Mouse (Mus musculus) heart, embryonic 16.5 days (tissue): Measurements from ENCODE around the gene Coa4. TPM values are rescaled to one million over a fixed set of nuclear protein-coding genes. Genes with fewer than 3 reads are reported as not detected.

Experiments used
- ATAC-seq: fragments of 200-750 bp; cut with Nextera tagmentation; replicated peaks from 2 replicates; pipeline ENCODE4 v1.8.0; 2017; ENCODE audit warnings: moderate number of reproducible peaks; ENCODE audit not compliant: insufficient read depth, low FRiP score; ENCODE audit errors: extremely low read depth
- H3K27ac ChIP-seq: fragments of 300-500 bp; sonication (generic); 2 replicates; pipeline ENCODE4 v1.5.1; 2014; ENCODE audit warnings: mild to moderate bottlenecking, low read length, control low read depth, moderate library complexity
- H3K27me3 ChIP-seq: fragments of 300-500 bp; sonication (generic); 2 replicates; pipeline ENCODE4 v1.6.1; 2014; ENCODE audit warnings: low read length, mixed read lengths; ENCODE audit not compliant: control insufficient read depth, insufficient read depth
- H3K36me3 ChIP-seq: fragments of 300-500 bp; sonication (generic); 2 replicates; pipeline ENCODE4 v1.6.1; 2014; ENCODE audit not compliant: control insufficient read depth, insufficient read depth
- H3K4me1 ChIP-seq: fragments of 300-500 bp; sonication (generic); 2 replicates; pipeline ENCODE4 v1.6.1; 2014; ENCODE audit warnings: low read length, mixed read lengths; ENCODE audit not compliant: control insufficient read depth, insufficient read depth
- H3K4me2 ChIP-seq: fragments of 300-500 bp; sonication (generic); 2 replicates; pipeline ENCODE4 v1.6.1; 2014; ENCODE audit warnings: low read depth, mild to moderate bottlenecking, control low read depth, low read length
- H3K4me3 ChIP-seq: fragments of 300-500 bp; sonication (generic); 2 replicates; pipeline ENCODE4 v1.5.1; 2014; ENCODE audit warnings: mild to moderate bottlenecking, control low read depth, low read length
- H3K9ac ChIP-seq: fragments of 300-500 bp; sonication (generic); 2 replicates; pipeline ENCODE4 v1.6.1; 2014; ENCODE audit warnings: low read length, control low read depth
- H3K9me3 ChIP-seq: fragments of 300-500 bp; sonication (generic); replicated peaks from 2 replicates; pipeline ENCODE4 v1.6.1; 2016; ENCODE audit warnings: low read length; ENCODE audit not compliant: control insufficient read depth
- WGBS: fragments of 180-500 bp; shearing (Covaris S2); extraction: QIAGEN DNeasy Blood & Tissue Kit; methylation state at CpG from one replicate; pipeline ENCODE4 v1.1.7; 2014; 5-methylcytosine and 5-hydroxymethylcytosine counted together
- polyA plus RNA-seq: library from polyadenylated mRNA; unstranded; fragments of >200 nt; fragmentation: Nextera tagmentation; extraction: Ambion mirVana; gene quantifications from 2 replicates; pipeline ENCODE4 v1.2.1, GENCODE M21; 2015

Coa4 gene
- polyA plus RNA-seq, 1 experiment from 2014 or later, result 24.0 TPM

GRCm38 (mm10) chr7:100520663-100521285 is 16.1 kb upstream of the Coa4 start:
- H3K4me1 ChIP-seq, result no peaks in the 10 kb centered on the region
- no peaks in the 10 kb centered on the region for H3K36me3 ChIP-seq
- no peak overlapping the region for H3K9ac ChIP-seq
- no peaks in the 10 kb centered on the region for H3K9me3 ChIP-seq
- H3K27ac ChIP-seq, result no peak overlapping the region
- 18% methylated on average over 10 of the region's 10 CpGs for WGBS
- 0 out of 2 replicates have a peak overlapping the region, but pooled peaks have one; percentile 30 for H3K4me2 ChIP-seq
- H3K4me3 ChIP-seq, result no peak overlapping the region
- ATAC-seq, result no peak; the same call in 1 of the 2 replicates
- no peaks in the 10 kb centered on the region for H3K27me3 ChIP-seq

GRCm38 (mm10) chr7:100522222-100522621 is 14.6 kb upstream of the Coa4 start:
- WGBS, result 65% methylated on average over 3 of the region's 3 CpGs
- no peak overlapping the region for H3K4me3 ChIP-seq

GRCm38 (mm10) chr7:100524669-100525068 is 12.2 kb upstream of the Coa4 start:
- ATAC-seq, result no peak
- Histone ChIP-seq H3K4me1 (no peaks in the 10 kb centered on the region), H3K4me2 (no peak overlapping the region), H3K27ac (no peak overlapping the region), H3K27me3 (no peaks in the 10 kb centered on the region), H3K9ac (no peak overlapping the region), H3K9me3 (no peaks in the 10 kb centered on the region), H3K4me3 (no peak overlapping the region), H3K36me3 (no peaks in the 10 kb centered on the region)
- WGBS, result 48% methylated on average over 8 of the region's 8 CpGs

More at GRCm38 (mm10) chr7:100522222-100522621, 14.6 kb upstream of the Coa4 start:
- Histone ChIP-seq H3K9me3 (no peaks in the 10 kb centered on the region), H3K4me2 (no peak overlapping the region), H3K27me3 (no peaks in the 10 kb centered on the region), H3K9ac (no peak overlapping the region), H3K27ac (no peak overlapping the region), H3K36me3 (no peaks in the 10 kb centered on the region), H3K4me1 (no peaks in the 10 kb centered on the region)
- ATAC-seq, result no peak

- H3K9me3 ChIP-seq, result no peaks in the 10 kb centered on the region; the same call in 1 of the 2 replicates
- 85% methylated on average over 5 of the region's 5 CpGs for WGBS
- no peak overlapping the region for H3K27ac ChIP-seq
- H3K27me3 ChIP-seq, result no peaks in the 10 kb centered on the region
- H3K4me1 ChIP-seq, result no peaks in the 10 kb centered on the region
- no peak overlapping the region for H3K4me3 ChIP-seq
- H3K4me2 ChIP-seq, result no peak overlapping the region
- H3K36me3 ChIP-seq, result no peaks in the 10 kb centered on the region
- no peak for ATAC-seq
- no peak overlapping the region for H3K9ac ChIP-seq
Observed at GRCm38 (mm10) chr7:100530766-100531165, 6.1 kb upstream of the Coa4 start.

GRCm38 (mm10) chr7:100533503-100533902 is 3.4 kb upstream of the Coa4 start:
- H3K4me3 ChIP-seq, result no peak overlapping the region
- H3K9ac ChIP-seq, result no peak overlapping the region
- ATAC-seq, result no peak
- H3K9me3 ChIP-seq, result no peaks in the 10 kb centered on the region; the same call in 1 of the 2 replicates
- H3K4me2 ChIP-seq, result no peak overlapping the region
- WGBS, result 52% methylated on average over 2 of the region's 2 CpGs
- H3K27ac ChIP-seq, result no peak overlapping the region
- H3K27me3 ChIP-seq, result no peaks in the 10 kb centered on the region
- H3K36me3 ChIP-seq, result no peaks in the 10 kb centered on the region
- peaks cover 10% of the 10 kb centered on the region for H3K4me1 ChIP-seq

- ATAC-seq, result no peak
- Histone ChIP-seq H3K9ac (no peak overlapping the region), H3K4me1 (peaks cover 10% of the 10 kb centered on the region), H3K9me3 (no peaks in the 10 kb centered on the region; the same call in 1 of the 2 replicates), H3K4me2 (no peak overlapping the region), H3K27ac (no peak overlapping the region), H3K36me3 (peaks cover 4% of the 10 kb centered on the region), H3K27me3 (no peaks in the 10 kb centered on the region), H3K4me3 (no peak overlapping the region)
- WGBS, result 65% methylated on average over 3 of the region's 3 CpGs
Observed at GRCm38 (mm10) chr7:100534216-100534615, 2.7 kb upstream of the Coa4 start.

- no peak for ATAC-seq
- no peaks in the 10 kb centered on the region for H3K27me3 ChIP-seq
- H3K4me2 ChIP-seq, result no peak overlapping the region
- H3K36me3 ChIP-seq, result peaks cover 15% of the 10 kb centered on the region
- H3K4me3 ChIP-seq, result no peak overlapping the region
- peaks cover 10% of the 10 kb centered on the region for H3K4me1 ChIP-seq
- H3K9me3 ChIP-seq, result no peaks in the 10 kb centered on the region
- 73% methylated on average over 2 of the region's 2 CpGs for WGBS
- H3K27ac ChIP-seq, result no peak overlapping the region
- no peak overlapping the region for H3K9ac ChIP-seq
Observed at GRCm38 (mm10) chr7:100535831-100536230, 1.0 kb upstream of the Coa4 start.

GRCm38 (mm10) chr7:100537519-100537902 is 640 bp downstream of the Coa4 start:
- WGBS, result 31% methylated on average over 7 of the region's 7 CpGs
- Histone ChIP-seq H3K4me2 (peak overlapping the region; percentile 79), H3K9me3 (no peaks in the 10 kb centered on the region), H3K4me1 (peaks cover 10% of the 10 kb centered on the region), H3K9ac (peak overlapping the region; percentile 74), H3K4me3 (peak overlapping the region; percentile 63), H3K36me3 (peaks cover 15% of the 10 kb centered on the region), H3K27ac (peak overlapping the region; percentile 81), H3K27me3 (no peaks in the 10 kb centered on the region)
- no peak for ATAC-seq

- Histone ChIP-seq H3K4me2 (no peak overlapping the region), H3K27ac (no peak overlapping the region), H3K36me3 (peaks cover 15% of the 10 kb centered on the region), H3K9ac (no peak overlapping the region), H3K27me3 (no peaks in the 10 kb centered on the region), H3K9me3 (no peaks in the 10 kb centered on the region), H3K4me3 (no peak overlapping the region), H3K4me1 (peaks cover 10% of the 10 kb centered on the region)
- no peak for ATAC-seq
- 93% methylated on average over 9 of the region's 9 CpGs for WGBS
Observed at GRCm38 (mm10) chr7:100539516-100539915, 2.6 kb downstream of the Coa4 start.
